Mouse (Mus musculus) layer of hippocampus, adult 18-20 months (tissue): ENCODE data around the gene Trpm5. TPM values are rescaled to one million over a fixed set of nuclear protein-coding genes. Genes with fewer than 3 reads are reported as not detected.

Experiments
- DNase-seq, 2 experiments: peaks; one replicate each; pipeline ENCODE4 v3.0.0; 2022; ENCODE audit warnings: low spot score in 2 of 2
- total RNA-seq, 2 experiments: library from RNA; stranded (reverse); gene quantifications; 2 replicates each; pipeline ENCODE4 v1.2.3; 2021

Trpm5 gene
- total RNA-seq, 2 experiments from 2014 or later: 0.07 TPM; not detected in 1

DNA sequence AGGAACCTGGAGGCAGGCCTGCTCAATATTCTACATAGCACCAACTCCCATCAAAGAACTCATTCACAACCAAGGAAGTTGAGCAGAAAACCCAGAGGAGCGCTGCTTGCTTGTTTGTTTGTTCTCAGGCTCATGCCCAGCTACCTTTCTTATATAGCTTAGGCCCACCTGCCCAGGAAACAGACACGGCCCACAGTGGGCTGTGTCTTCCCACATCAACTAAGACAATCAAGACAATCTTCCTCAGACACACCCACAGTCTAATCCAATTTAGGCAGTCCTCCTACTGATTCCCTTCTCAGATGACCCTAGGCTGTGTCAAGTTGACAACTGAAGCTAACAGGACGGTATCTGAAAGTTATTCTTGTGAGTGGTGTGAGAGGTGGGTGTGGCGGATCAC, 11.6 kb upstream of the Trpm5 start, which contains the start of gene Kcnq1:
Gene Kcnq1 (plus strand): TSS at position 301 of the 400 bp plus-strand sequence.
- no peak for DNase-seq

DNA sequence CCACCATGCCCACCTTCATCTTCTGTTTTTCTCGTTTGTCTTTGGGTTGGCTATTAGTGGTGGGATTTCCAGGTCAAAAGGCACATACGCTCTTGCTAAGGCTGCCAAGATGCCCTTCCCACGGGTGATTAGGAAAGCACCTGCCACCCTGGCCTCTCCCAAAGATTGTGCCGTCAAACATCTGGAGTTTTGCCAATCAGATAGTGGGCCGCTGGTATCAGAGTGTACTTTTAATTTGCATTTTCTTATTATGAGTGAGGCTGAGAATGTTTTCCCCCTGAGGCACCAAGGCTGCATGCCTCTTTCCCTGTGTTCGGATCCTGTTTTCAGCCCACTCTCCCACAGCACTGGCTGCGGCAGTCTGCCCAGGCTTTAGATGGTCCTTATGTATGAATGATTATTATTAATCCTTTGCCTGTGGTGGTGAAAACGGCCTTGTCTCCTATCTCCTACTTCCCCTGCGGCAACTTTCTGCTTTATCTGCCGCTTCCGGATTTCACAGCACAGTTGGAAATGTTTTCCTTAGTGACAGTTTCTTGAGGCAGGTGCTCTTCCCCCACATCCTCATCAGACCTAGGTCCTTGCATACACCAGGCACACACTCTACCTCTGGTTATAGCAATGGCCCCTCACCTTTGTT, 10.9 kb upstream of the Trpm5 start:
- DNase-seq: no peak

DNA sequence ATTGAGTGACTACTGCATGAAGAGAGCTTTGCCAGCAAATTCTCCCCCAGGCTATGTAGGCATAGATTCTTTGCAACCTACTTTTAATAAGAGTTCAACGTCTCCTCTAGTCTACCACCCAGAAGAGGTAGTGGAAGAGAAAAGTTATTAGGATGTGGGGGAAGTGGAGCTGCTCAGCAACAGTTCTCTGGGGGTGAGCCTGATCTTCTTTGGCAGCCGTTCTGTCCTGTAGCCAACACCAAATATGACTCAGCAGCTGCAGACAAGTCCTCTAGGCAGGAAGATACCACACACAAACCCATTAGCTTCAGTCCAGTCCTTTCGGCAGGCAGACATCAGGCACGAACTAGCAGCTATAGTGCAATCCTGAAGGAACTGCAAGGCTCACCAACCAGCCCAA, 6.3 kb upstream of the Trpm5 start:
- DNase-seq: peak; percentile 10 to 13

DNA sequence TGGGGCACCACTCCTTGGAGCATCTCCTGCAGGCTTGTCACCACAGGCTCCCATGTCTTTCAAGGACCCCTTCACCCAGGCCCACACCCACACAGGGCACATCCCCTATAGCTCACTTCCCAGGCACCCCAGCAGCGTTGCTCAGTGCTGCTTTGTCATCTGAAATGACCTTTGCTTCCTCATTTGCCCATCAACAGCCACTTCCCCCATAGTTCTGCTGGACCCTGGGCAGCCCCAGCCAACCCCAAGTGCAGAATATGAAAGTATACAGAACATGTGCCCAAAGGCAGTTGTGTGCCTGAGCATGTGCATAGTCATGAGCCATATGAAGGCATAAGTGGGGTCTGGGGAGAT, 1.1 kb upstream of the Trpm5 start:
- no peak for DNase-seq

DNA sequence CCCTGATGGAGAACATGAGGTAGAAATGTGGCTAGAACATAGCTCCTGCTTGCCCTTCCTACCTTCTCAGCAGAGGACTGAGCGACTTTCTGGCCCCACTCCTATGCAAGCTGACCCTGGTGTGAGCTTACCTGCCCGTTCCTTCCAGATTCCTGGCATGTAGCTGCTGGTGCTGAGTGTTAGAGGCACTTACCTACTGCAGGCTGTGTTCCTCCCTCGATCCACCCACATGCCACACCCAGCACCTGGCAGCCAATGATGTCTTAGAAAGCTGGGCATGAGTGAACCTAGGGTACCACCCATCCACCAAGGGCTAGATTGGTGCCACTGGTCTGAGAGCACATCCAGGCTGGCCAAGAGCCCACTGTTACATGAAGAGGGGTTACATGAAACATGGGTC, 595 bp downstream of the Trpm5 start:
- no peak for DNase-seq

DNA sequence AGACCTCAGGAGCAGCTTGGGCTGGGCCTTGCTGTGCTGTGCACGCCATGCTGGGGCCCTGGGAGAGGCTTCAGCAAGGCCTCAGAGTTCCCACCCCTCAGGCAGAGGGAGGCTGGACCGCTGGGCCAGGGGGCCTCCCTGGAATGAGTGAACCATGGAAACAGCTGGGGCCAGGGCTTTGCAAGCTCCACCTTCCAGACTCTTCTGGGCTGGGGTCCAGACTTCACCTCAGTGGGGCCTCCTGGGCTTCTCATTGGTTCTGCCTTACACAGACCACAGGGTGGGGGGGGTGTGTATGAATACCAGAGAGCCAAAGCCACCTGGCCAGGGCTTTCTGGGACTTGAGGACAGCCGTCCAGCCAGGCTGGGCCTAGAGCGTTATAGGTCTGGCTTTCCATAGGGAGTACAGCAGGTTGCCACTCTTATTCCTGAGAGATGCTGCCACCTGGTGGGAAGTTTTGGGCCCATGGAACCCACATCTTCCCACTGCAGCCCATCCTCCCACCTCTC, 7.3 kb downstream of the Trpm5 start:
- DNase-seq: no peak

DNA sequence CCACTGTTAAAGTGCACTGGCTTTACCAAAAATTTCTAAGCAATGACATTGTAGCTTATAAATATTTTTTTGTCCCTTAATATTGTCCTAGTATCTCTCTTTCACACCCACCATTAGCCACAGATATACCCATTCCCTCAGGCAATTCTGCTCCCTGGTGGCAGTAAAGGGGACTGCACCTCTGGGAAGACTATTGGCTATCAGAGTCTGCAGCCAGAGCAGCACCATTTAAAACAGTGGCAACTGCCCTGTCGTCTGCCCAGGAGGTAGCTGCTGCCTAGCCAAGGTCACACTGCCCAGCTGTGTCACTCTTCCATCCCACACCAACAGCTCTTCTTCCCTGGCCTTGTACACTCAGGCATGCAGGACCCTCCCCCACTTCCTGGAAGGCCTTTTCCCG, 8.1 kb downstream of the Trpm5 start:
- DNase-seq: peak in 1 of 2 experiments; percentile 45

DNA sequence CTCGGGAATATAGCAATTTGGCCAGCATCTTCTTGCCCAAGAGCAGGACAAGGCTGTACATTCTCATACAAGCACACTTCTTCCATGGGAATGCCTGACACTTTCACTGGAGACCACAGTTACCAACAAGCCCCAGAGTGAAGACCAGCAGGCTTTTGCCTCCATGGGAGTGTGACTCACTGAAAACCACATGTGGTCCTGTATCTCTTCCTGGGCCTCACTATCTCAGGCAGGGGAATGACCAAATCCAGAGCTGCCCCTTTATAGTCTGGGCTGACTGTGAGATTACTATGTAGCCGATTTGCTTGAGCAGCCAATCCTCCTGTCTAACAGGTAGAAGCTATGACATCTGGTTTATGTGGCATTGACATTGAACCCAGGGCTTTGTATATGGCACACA, 10.7 kb downstream of the Trpm5 start:
- no peak for DNase-seq

DNA sequence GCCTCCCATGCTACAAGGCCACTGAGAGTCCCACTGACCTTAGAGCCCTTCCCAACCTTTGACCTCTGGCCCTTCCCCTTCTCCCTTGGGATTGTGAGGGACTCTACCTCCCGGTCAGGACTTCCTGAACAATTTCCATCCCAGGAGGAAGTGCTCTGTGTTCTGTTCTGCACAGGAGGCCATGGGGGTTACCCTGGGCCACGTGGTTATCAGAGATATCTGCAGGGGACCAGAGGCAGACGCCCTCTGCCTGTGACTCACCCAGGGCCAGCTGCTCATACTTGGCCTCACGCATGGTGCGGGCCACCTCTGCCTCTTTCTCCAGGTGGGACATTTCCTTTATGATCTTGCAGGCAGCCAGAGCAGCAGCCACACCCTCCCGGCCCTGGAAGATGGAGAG, 12.4 kb downstream of the Trpm5 start:
- no peak for DNase-seq

DNA sequence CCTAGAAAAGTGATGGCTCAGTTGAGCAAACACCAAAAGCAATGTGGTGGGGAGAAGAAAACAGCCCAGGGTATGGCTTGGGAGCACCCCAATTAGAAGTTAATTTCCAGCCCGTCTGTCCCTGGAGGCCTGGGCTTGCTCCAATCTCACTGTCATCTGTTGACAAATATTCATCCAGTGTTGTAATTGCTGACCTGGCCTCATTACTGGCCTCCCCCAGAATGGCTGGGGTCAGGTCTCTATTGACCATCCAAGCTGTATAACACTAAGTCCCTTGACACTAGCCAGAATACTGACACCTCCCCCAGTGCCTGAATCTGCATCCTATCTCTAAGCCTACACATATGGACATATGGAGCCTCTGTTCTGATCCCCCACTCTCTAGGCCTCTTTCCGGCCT, 17.1 kb downstream of the Trpm5 start:
- DNase-seq: no peak

DNA sequence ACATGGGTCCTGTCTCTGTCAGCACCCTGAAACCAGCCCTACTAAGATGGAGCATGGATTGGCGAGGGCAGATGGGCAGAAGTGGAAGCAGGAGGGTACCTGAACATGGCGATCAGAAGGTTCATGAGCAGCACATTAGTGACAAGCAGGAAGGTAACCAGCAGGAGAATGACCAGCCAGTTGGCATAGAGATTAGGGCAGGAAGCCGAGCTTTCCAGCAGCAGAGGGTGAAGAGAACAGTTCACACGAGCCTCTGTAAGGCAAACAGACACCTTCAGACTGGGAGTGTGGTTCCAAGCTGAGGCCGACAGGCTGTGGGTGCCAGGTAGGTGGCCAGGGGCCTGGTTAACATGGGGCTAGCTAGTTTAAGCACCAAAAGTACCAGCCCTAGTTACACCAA, 19.0 kb downstream of the Trpm5 start:
- no peak for DNase-seq

DNA sequence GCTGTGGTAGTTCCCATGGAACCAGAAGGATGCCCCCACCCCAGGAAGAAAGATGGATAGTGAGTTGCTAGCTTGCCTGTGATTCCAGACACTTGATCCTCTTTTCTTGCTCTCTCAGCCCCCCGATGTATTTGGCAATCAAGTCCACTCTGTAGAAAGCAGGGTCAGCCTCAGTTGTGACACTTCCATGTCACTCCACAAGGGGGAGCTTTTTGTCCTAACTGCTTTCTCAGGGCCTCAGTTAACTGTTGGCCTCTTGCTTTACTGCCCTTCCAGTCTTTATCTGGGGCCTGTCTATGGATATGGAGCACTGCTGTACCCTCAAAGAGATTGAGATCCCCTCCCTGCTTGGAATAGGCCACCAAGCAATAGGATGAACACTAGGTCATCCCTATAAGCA, 21.4 kb downstream of the Trpm5 start:
- peak in 1 of 2 experiments; percentile 54 for DNase-seq

DNA sequence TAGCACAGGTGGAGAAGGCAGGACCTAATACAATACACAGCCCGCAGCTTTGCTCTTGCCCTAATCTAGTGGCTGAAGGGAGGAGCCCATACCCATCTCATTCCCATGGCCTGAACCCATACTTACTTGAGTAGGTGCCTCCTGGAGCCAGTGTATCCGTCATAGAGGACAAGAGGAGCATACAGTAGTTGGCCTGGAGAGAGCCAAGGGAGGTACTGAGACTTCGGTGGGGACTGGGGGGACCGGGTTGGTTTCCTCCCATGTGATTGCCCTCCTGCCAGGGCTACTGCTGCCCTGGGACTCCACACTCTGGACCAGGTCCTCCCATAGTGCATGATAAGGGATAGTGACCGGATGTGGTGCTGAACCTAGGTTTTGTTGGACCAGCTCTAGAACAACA, 21.8 kb downstream of the Trpm5 start:
- DNase-seq: no peak

DNA sequence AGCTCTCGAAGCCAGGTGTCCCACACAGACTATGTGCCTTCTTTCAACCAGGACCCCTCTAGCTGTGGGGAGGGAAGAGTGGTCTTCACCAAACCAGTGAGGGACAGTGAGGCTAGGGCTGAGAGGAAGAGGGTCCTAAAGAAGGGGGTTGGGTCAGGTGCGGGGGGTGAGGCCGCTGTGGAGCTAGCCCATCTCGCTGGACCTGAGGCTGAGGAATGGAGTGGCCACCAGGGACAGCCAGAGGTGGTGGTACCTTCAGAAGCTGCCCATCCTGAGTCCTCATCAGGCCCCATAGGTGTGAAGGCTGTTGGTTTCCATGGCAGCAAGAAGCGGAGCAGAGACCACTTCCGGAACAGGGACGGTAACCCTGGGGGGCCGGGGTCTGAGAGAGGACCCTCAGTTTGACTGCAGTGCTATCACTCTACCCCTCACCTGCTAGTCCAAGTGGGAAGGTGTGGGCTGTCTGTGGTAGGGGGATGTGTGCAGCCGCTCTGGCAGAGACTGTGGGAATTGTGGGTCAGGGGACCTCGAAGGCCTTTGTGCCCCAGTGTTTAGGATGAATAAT, 23.9 kb downstream of the Trpm5 start:
- no peak for DNase-seq

DNA sequence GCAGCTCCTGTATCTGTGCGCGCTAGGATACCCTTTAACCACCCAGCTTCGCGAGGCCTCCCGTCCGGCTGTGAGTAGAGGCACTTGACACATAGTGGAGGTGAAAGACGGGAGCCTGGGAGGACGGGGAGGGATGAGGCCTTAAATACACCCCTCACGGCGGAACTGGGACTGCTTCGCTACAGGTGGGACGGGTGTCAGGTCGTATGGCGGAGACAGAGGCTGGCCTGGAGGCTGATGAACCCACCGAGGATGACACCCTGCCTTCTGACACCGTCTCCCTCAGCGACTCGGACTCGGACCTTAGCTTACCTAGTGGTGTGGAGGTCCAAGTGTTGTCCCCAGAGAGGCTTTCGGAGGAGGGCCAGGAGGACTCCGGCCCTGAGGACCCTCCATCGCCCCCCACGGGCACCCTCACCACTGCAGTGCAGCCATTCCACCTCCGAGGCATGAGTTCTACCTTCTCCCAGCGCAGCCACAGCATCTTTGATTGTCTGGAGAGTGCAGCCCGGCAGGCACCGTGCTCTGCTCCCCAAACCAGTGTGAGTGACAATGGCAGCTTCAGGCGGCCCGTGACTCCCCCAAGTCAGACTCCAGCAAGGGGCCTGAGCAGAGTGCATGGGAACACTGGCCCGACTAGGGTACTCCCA, 24.6 kb downstream of the Trpm5 start:
- no peak for DNase-seq

DNA sequence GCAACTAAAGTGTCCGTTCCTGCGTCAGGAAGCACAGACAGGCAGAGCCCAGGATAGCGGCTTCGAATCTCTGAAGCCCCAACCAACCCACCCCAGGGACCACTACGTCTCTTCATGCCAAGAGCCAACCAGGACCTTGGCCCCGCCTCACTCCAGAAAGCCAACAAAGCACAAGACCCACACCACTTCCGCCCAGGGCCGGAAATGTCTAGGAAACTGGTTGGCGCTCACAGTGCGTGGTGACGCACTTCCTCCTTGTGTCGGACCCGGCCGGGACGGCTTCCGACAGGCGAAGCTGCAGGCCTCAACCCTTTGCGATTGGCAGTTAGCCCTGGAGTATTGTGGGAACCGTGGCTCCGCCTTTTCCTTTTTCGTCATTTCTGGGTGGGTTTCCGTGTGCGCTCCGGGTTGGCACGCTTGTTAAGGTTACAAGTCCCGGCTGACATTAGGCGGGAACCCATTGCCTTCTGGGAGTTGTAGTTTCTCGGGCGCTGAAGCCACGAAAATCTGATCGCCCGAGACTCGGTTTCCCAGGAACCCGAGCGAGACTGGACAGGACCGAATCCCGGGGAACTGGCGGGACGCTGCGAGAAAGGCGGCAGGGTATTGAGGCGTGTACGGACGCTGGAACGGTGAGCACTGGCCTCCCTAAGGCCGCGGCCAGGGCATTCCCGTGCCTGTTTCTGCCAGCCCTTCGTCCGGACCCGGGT, 25.4 kb downstream of the Trpm5 start, which contains the start of gene Tssc4:
Gene Tssc4 (plus strand): TSS at position 368 of the 710 bp plus-strand sequence.
- DNase-seq: peak; percentile 99 to 100

DNA sequence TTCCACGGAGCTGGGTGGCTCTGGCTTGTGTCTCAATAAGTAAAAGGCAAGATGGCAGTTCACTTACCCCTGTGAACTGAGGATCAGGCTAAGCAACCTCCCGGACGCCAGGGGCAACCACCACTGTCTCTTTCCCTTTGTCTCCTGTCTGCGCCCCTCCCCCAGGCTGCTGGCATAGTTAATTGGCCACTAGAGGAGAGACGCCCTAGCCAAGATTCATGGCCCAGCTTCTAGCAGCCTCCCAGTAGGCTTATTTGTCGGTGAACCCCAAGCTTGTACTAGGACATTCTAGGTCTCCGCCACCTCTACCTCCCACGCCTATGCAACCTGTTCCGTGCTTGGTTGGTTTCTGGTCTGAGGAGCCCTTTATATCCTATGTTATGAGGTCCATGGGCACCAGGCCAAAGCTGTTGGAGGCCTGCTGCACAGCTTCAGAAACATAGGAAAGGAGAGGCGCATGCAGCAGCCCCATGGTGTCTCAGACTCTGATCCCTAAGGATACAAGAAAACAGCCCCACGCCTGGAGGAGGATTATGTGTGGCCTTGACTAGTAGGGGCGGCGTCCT, 26.0 kb downstream of the Trpm5 start:
- no peak for DNase-seq

DNA sequence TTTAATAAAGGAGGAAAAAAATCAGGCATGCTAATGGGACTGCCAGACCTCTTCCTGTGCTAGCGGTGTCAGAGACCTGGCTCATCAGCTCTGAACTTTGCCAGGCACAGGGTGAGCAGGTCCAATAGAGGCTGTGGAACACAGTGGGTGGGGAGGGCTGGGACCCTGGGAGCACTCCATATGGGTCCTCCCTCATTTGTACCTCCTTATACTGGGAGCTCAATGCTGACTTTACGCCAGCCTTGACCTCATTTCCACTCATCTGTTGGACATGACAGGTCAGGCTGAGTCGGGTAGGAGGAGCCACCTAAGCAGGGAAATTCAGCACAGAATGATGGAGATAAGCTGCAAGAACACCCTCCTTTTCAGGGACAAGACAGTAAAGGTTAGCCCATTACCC, 26.5 kb downstream of the Trpm5 start:
- no peak for DNase-seq

DNA sequence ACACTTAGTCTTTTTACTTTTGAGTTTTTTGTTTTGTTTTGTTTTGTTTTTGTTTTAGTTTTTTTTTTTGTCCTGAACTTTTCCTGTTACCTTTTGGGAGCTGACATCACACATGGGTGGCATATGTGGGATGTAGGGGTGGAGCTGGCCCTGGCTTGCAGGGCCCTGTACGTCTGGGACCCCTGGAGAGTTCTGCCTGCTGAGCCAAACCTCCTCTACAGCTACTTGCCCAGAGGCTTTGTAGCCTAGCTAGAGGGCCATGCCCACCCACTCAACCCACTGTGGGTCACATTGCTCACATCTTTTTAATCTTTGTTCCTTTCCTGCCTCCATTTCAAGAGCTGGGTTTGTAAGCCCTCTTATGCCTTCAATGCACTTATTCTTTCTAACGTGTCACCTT, 27.0 kb downstream of the Trpm5 start:
- no peak for DNase-seq

DNA sequence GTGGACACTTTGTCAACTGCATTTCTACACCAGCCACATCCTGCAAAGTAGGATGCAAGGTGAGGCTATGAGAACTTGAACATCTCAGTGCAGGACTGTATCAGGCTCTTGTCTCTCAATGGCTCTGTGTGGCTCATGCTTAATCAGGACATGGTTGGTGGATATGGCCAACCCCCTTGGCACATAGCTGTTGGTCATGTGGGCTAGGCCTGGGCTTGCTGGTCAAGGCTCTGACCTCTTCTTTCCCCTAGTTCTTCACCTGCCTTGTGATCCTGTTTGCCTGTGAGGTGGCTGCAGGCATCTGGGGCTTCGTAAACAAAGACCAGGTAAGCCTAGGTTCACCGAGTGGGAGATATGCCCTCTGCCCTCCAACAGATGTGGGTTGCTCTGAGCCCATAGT, 28.8 kb downstream of the Trpm5 start:
- DNase-seq: no peak

DNA sequence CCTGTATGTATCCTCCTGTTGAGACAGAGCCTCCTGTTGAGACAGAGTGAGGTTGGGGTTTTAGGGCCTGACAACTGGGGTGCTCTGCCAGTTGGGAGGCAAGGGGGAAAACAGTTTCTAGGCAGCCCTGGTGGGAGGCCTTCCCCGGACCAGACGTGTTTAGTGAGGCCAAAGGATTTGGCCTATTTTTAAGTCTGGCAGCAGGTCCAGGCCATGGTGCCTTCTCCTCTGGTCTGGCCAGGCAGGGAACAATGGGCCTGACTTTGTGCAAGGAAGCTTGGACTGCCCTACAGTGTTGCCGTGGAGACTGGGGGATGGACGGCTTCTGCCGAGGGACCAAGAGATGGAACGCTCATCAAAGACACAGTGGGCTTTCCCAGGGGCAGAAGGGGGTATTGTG, 30.2 kb downstream of the Trpm5 start:
- DNase-seq: peak in 1 of 2 experiments; percentile 54

DNA sequence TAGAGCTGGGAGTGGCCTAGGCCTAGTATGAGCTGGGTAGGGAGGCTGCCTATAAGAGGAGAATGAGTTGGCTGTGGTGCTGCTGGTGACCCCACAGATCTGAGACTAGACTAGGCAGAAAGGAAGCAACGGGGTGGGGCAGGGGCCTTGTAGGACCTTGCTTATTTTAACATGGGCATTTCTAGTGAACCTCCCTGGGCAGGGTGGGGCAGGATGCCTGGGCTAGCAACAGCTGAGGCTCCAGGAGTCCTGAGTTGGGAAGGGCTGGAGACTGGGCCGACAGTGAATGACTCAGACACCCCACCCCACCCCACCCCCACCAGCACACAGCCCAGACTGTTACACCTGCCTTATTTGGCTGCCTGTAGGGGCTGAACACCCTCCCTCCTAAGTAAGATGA, 31.7 kb downstream of the Trpm5 start:
- DNase-seq: no peak
